Mouse (Mus musculus) large intestine, adult 2 months (tissue): ENCODE measurements around the gene Bves. TPM values are rescaled to one million over a fixed set of nuclear protein-coding genes. Genes with fewer than 3 reads are reported as not detected.
"Not testable (repeated sequence)": the region's sequence is repeated elsewhere in the genome, so short reads cannot be mapped to it uniquely, and the experiment has no call there.

ENCODE experiments used
- DNase-seq: peaks from one replicate; pipeline ENCODE4 v3.0.0-alpha.2; 2012; ENCODE audit warnings: low read depth, low spot score
- WGBS: fragments of 180-500 bp; shearing (Covaris S2); methylation state at CpG from one replicate; pipeline ENCODE4 v1.1.7; 2018; 5-methylcytosine and 5-hydroxymethylcytosine counted together
- polyA plus RNA-seq: library from polyadenylated mRNA; depleted of rRNA; stranded (reverse); fragments of >200 nt; gene quantifications from 2 replicates; pipeline ENCODE4 v1.2.3, GENCODE M21; 2012

Gene Bves
- polyA plus RNA-seq, 1 experiment: 2.7 TPM

GRCm38 (mm10) chr10:45344381-45344780, 8.8 kb downstream of the Bves start:
- WGBS: 78% methylated on average over 4 of the region's 4 CpGs
- DNase-seq: no peak

GRCm38 (mm10) chr10:45345217-45345616, 9.6 kb downstream of the Bves start:
- 74% methylated on average over 9 of the region's 9 CpGs for WGBS
- no peak for DNase-seq

GRCm38 (mm10) chr10:45348143-45348542, 12.6 kb downstream of the Bves start:
- WGBS: 82% methylated on average over 3 of the region's 3 CpGs
- not testable (repeated sequence) for DNase-seq

- WGBS: 88% methylated on average over 6 of the region's 6 CpGs
- no peak for DNase-seq
These were observed 20.5 kb downstream of the Bves start for GRCm38 (mm10) chr10:45356091-45356490.

- DNase-seq: no peak
- 44% methylated on average over 5 of the region's 5 CpGs for WGBS
These were observed 27.8 kb downstream of the Bves start for GRCm38 (mm10) chr10:45363396-45363795.

GRCm38 (mm10) chr10:45366987-45367705, 31.6 kb downstream of the Bves start:
- 83% methylated on average over 17 of the region's 17 CpGs for WGBS
- no peak for DNase-seq

GRCm38 (mm10) chr10:45369639-45370038, 34.1 kb downstream of the Bves start:
- DNase-seq: no peak
- 31% methylated on average over 3 of the region's 3 CpGs for WGBS

- WGBS: 91% methylated on average over 2 of the region's 2 CpGs
- DNase-seq: no peak
These were observed 35.0 kb downstream of the Bves start for GRCm38 (mm10) chr10:45370545-45370944.

- DNase-seq: peak; percentile 4
- 41% methylated on average over 4 of the region's 4 CpGs for WGBS
These were observed 37.6 kb downstream of the Bves start for GRCm38 (mm10) chr10:45372994-45373692.

- 81% methylated on average over 3 of the region's 3 CpGs for WGBS
- DNase-seq: no peak
These were observed 42.7 kb downstream of the Bves start for GRCm38 (mm10) chr10:45378269-45378668.

- DNase-seq: no peak
These were observed 46.5 kb downstream of the Bves start for GRCm38 (mm10) chr10:45381937-45382636.

GRCm38 (mm10) chr10:45382637-45382958, 47.0 kb downstream of the Bves start:
- 52% methylated on average over 3 of the region's 3 CpGs for WGBS
- no peak for DNase-seq

- whole genome bisulfite sequencing: 67% methylated on average over 1 of the region's 1 CpGs
- no peak for DNase-seq
These were observed 62.6 kb downstream of the Bves start for GRCm38 (mm10) chr10:45398211-45398610.

GRCm38 (mm10) chr10:45399702-45400243, 64.2 kb downstream of the Bves start:
- 73% methylated on average over 7 of the region's 7 CpGs for WGBS
- no peak for DNase-seq

- 45% methylated on average over 10 of the region's 10 CpGs for WGBS
- no peak for DNase-seq
These were observed 75.2 kb downstream of the Bves start for GRCm38 (mm10) chr10:45410624-45411341.

GRCm38 (mm10) chr10:45411741-45412140, 76.2 kb downstream of the Bves start:
- no peak for DNase-seq
- WGBS: 65% methylated on average over 2 of the region's 2 CpGs

GRCm38 (mm10) chr10:45412144-45412543, 76.6 kb downstream of the Bves start:
- 86% methylated on average over 5 of the region's 5 CpGs for WGBS
- no peak for DNase-seq
